Mouse (Mus musculus) heart, embryonic 14.5 days (tissue): ENCODE measurements at regions not wholly inside any gene's neighbourhood (a gene's known extent, or its start where the extent isn't known, plus 50 kb on each side); places are given as distances from the start of the nearest gene placed in this dataset.
"Not testable (repeated sequence)": the region's sequence is repeated elsewhere in the genome, so short reads cannot be mapped to it uniquely, and the experiment has no call there.

Experiments
- ATAC-seq: fragments of 200-750 bp; cut with Nextera tagmentation; 2 replicates; pipeline ENCODE4 v1.8.0; 2017; ENCODE audit warnings: low read depth, moderate TSS enrichment; ENCODE audit not compliant: insufficient number of reproducible peaks, insufficient read depth, low FRiP score
- H3K27ac ChIP-seq, 2 experiments: fragments of 200-500 bp in 1 of 2; fragments of 300-500 bp in 1 of 2; sonication (generic) in 1 of 2; replicated peaks in 1 of 2; 2 replicates each; pipeline ENCODE4 v1.5.1; 2012 to 2014; ENCODE audit warnings: low read depth in 2 of 2, low read length in 2 of 2, control low read depth in 1 of 2, mild to moderate bottlenecking in 1 of 2, mixed read lengths in 1 of 2; ENCODE audit not compliant: control insufficient read depth in 1 of 2, insufficient read depth in 1 of 2
- H3K27me3 ChIP-seq: fragments of 300-500 bp; sonication (generic); 2 replicates; pipeline ENCODE4 v1.6.1; 2014; ENCODE audit warnings: mild to moderate bottlenecking, low read length, control low read depth; ENCODE audit not compliant: control insufficient read depth, insufficient read depth
- H3K36me3 ChIP-seq: fragments of 300-500 bp; sonication (generic); 2 replicates; pipeline ENCODE4 v1.6.1; 2014; ENCODE audit warnings: mild to moderate bottlenecking, control low read depth, low read length, mixed read lengths; ENCODE audit not compliant: control insufficient read depth, insufficient read depth
- H3K4me1 ChIP-seq, 2 experiments: fragments of 200-500 bp in 1 of 2; fragments of 300-500 bp in 1 of 2; sonication (generic) in 1 of 2; 2 replicates each; pipeline ENCODE4 v1.6.1; 2012 to 2014; ENCODE audit warnings: low read length in 2 of 2, control low read depth in 1 of 2, mixed read lengths in 1 of 2; ENCODE audit not compliant: control insufficient read depth in 2 of 2, insufficient read depth in 2 of 2
- H3K4me2 ChIP-seq: fragments of 300-500 bp; sonication (generic); 2 replicates; pipeline ENCODE4 v1.6.1; 2014; ENCODE audit warnings: mild to moderate bottlenecking, low read length
- H3K4me3 ChIP-seq, 2 experiments: fragments of 200-500 bp in 1 of 2; fragments of 300-500 bp in 1 of 2; sonication (generic) in 1 of 2; 2 replicates each; pipeline ENCODE4 v1.5.1; 2012 to 2014; ENCODE audit warnings: low read length in 2 of 2, mild to moderate bottlenecking in 2 of 2, control low read depth in 1 of 2, low read depth in 1 of 2, moderate library complexity in 1 of 2; ENCODE audit not compliant: control insufficient read depth in 1 of 2, insufficient read depth in 1 of 2
- H3K9ac ChIP-seq: fragments of 300-500 bp; sonication (generic); 2 replicates; pipeline ENCODE4 v1.6.1; 2014; ENCODE audit warnings: mild to moderate bottlenecking, low read length
- H3K9me3 ChIP-seq: fragments of 300-500 bp; sonication (generic); 2 replicates; pipeline ENCODE4 v1.6.1; 2016; ENCODE audit warnings: low read length, control low read depth; ENCODE audit not compliant: control insufficient read depth
- WGBS: fragments of 180-500 bp; shearing (Covaris S2); extraction: QIAGEN DNeasy Blood & Tissue Kit; methylation state at CpG from one replicate; pipeline ENCODE4 v1.1.7; 2014; 5-methylcytosine and 5-hydroxymethylcytosine counted together

- not testable (repeated sequence) for H3K27ac ChIP-seq, ATAC-seq, H3K27me3 ChIP-seq, H3K4me3 ChIP-seq, H3K36me3 ChIP-seq, H3K9me3 ChIP-seq, H3K4me1 ChIP-seq, H3K4me2 ChIP-seq, H3K9ac ChIP-seq
- WGBS: no CpG with 5 or more reads among the region's 3 CpGs
Observed at GRCm38 (mm10) chr14:53190931-53191330, 695.4 kb upstream of the Olfr1507 start.

GRCm38 (mm10) chr14:53174099-53174498 lies 678.5 kb upstream of the Olfr1507 start:
- not testable (repeated sequence) for H3K4me3 ChIP-seq, H3K9me3 ChIP-seq, H3K4me2 ChIP-seq, H3K27me3 ChIP-seq, H3K9ac ChIP-seq, ATAC-seq, H3K36me3 ChIP-seq, H3K4me1 ChIP-seq, H3K27ac ChIP-seq

GRCm38 (mm10) chr14:53166327-53166726 lies 670.8 kb upstream of the Olfr1507 start:
- WGBS: no CpG with 5 or more reads among the region's 2 CpGs
- H3K27me3 ChIP-seq, H3K4me2 ChIP-seq, H3K9ac ChIP-seq, H3K4me3 ChIP-seq, H3K4me1 ChIP-seq, H3K9me3 ChIP-seq, ATAC-seq, H3K27ac ChIP-seq, H3K36me3 ChIP-seq: not testable (repeated sequence)

GRCm38 (mm10) chr14:53159012-53159411 lies 663.5 kb upstream of the Olfr1507 start:
- H3K36me3 ChIP-seq, H3K27ac ChIP-seq, H3K9ac ChIP-seq, H3K4me3 ChIP-seq, H3K27me3 ChIP-seq, H3K4me1 ChIP-seq, H3K9me3 ChIP-seq, H3K4me2 ChIP-seq, ATAC-seq: not testable (repeated sequence)
- WGBS: no CpG with 5 or more reads among the region's 2 CpGs

GRCm38 (mm10) chr14:53134783-53135182 lies 639.2 kb upstream of the Olfr1507 start:
- not testable (repeated sequence) for H3K4me3 ChIP-seq, H3K9ac ChIP-seq, H3K27ac ChIP-seq, H3K9me3 ChIP-seq, ATAC-seq, H3K36me3 ChIP-seq, H3K27me3 ChIP-seq, H3K4me1 ChIP-seq, H3K4me2 ChIP-seq

- 14% methylated on average over 6 of the region's 6 CpGs for WGBS
- H3K27ac ChIP-seq, ATAC-seq, H3K9me3 ChIP-seq, H3K9ac ChIP-seq, H3K4me1 ChIP-seq, H3K36me3 ChIP-seq, H3K27me3 ChIP-seq, H3K4me3 ChIP-seq, H3K4me2 ChIP-seq: not testable (repeated sequence)
Observed at GRCm38 (mm10) chr14:53132390-53132789, 636.8 kb upstream of the Olfr1507 start.

GRCm38 (mm10) chr14:53121704-53122103 lies 626.2 kb upstream of the Olfr1507 start:
- H3K36me3 ChIP-seq, H3K27ac ChIP-seq, H3K4me3 ChIP-seq, H3K9ac ChIP-seq, H3K4me2 ChIP-seq, H3K27me3 ChIP-seq, ATAC-seq, H3K9me3 ChIP-seq, H3K4me1 ChIP-seq: not testable (repeated sequence)
- WGBS: 17% methylated on average over 2 of the region's 3 CpGs

- 63% methylated on average over 3 of the region's 3 CpGs for WGBS
- H3K27me3 ChIP-seq, H3K4me1 ChIP-seq, H3K4me3 ChIP-seq, H3K36me3 ChIP-seq, H3K27ac ChIP-seq, ATAC-seq, H3K9ac ChIP-seq, H3K4me2 ChIP-seq, H3K9me3 ChIP-seq: not testable (repeated sequence)
Observed at GRCm38 (mm10) chr14:53109732-53110131, 614.2 kb upstream of the Olfr1507 start.
